Mouse (Mus musculus) embryo, embryonic 11 days (tissue): ENCODE measurements at regions not wholly inside any gene's neighbourhood (a gene's known extent, or its start where the extent isn't known, plus 50 kb on each side); places are given as distances from the start of the nearest gene placed in this dataset.

Source experiments
- DNase-seq: peaks from one replicate; pipeline ENCODE4 v3.0.0-alpha.2; 2015

DNA sequence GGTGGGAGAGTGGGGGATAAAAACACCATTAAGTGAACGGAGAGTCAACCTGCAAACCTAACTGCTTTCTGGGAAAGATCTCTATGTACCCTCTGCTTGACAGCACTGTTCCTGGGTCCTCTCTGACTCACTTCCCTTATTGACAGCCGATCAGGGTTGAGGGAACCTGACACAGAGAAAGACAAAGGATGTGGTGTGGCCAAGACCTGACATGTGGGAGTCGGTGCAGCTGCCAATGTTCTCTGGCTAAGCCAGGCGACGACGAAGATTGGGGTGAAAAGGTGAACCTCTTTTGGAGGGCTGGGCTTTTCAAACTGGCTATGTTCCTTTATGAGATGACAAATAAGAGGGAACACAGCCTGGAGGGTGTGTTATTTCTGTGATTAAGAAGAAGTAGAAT lies 318.6 kb upstream of the Usp25 start:
- DNase-seq = peak; percentile 14

DNA sequence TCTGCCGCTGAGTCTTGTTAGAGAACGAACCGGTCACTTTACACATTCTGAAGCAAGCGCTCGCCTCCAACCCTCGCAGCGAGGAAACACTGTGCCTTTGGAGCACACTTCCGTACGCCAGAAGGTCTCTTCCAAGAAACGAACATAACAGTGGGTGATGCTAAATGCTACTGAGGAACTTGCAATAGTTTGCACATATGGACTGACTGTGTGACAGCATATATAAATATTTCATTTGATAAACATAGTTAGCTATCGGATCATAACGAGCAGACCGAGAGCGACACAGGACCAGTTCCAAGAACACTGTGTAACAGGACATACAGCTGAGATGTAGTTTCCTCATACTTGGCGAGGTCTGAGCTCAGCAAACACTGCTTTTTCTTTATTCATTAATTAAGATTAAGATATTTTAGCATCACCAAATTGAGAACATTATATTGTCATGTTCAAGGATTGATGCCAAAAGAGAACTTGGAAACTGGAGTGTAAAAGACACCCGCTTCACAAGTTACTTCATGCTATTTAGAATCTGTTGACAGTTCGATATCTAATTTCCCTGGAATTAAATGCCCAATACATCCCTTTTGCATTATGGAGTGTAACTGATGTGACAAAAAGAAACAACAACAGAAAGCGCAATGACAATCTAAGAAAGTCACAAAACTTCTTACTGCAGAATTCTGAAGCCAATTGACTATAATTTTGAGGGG lies 314.3 kb upstream of the Nrip1 start:
- DNase-seq = no peak

DNA sequence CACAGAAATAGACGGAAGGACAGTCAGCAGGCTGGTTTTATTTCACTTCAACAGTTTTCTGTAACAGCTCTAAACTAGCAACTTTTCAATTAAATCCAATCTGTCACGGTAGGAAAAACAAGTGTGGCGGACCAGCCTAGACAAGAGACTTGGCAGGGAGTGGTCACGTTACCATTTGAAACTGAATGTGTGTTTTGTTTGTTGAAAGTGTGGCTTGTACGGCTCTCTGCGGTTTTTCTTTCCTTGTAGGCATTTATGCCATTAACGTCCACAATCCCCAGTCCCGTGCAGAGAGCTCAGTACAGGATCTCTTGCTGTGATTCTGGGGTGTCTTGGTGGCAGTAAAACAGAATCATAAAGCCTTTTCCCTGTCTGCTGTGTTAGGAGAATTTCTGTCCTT lies 311.9 kb upstream of the Nrip1 start:
- peak; percentile 21 for DNase-seq

DNA sequence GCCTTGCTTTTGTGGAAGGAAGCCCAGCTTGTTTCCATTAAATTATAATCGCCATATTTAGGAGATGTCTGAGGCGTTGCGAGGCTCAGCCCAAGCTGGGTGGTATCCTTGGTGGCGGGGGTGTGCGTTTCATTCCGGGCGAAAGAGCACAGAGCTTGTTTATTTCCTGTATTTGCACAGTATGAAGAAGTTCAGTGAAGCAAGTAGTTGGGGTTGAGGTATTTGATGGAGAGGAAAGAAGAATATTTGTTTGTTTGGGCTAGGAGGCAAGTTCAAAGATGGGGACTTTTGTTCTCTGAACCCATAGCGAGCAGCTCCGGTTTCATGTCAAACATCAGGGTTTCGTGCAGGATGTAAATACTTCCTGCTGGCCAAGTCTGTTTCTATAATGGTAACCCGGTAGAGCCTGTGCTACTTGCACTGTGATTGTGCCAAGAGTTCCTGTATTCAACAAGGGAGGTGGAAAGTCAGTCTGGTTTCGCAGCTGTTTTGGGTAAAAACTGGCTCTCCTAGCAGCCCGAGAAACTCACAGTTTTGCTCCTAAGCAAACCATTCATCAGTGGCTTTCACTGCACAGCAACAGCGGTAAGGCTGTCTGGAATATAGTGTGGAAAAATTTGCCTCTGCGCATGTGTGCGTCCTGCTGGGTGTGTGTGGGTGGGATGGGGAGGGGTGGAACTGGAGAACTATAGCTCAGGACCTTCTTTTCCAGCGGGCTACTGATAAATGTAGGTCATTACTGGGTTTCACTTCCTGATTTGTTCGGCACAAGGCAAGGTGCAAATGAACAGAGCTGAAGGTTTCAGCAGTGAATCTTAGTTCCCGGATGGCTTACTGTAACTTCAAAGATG lies 306.7 kb upstream of the Nrip1 start:
- DNase-seq = peak; percentile 45

DNA sequence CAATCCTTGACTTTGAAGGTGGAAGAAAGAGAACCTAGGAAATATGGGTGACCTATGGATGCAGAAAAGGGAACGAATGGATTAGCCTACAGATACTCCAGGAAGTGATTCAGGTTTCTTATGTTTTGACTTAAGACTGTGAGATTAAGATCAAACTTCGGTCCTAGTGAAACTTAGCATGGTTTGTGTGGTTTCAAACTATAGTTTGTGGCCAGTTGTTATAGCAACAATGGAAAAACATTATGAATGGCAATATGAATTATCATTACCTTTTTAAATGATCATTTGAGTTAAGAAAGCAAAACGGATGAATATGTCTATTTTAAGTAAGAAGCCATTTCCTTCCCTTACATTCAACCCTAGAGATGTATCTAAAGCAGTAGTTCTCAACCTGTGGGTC lies 305.3 kb upstream of the Nrip1 start:
- DNase-seq = no peak

DNA sequence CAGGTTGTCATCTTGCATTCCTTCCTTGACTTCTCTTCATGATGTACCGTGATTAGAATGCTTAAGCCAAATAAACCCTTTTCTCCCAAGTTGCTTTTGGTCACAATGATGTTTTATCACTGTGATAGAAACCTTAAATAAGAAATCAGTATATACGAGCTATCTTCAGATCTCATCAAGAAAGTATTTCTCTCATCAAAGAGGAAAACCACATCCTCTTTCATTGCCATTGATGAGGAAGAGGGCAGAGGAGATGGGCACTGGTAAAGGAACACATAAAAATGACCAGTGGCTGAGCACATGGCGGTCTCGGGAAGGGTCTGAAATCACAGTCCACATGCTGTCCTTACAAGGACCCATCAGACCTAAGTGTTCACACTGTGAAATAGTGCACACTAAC lies 296.2 kb upstream of the Nrip1 start:
- no peak for DNase-seq

DNA sequence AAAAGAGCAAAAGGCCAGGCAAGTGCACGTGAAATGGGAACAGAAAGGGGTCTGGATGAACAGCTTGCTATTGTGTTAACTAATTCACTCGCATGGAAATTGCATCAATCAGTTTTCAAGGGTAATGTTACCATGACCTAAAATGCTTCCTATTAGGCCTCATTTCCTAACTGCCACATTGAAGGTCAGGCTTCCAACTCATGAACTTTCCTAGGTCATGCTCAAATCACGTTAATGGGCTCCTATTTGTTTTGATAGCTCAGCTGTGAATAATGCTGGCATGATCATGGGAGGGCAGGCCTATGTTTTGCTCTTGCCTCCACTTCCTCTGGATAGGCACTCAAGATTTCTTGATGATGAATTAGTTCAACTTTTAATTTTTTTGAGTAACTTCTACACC lies 293.4 kb upstream of the Nrip1 start:
- no peak for DNase-seq

DNA sequence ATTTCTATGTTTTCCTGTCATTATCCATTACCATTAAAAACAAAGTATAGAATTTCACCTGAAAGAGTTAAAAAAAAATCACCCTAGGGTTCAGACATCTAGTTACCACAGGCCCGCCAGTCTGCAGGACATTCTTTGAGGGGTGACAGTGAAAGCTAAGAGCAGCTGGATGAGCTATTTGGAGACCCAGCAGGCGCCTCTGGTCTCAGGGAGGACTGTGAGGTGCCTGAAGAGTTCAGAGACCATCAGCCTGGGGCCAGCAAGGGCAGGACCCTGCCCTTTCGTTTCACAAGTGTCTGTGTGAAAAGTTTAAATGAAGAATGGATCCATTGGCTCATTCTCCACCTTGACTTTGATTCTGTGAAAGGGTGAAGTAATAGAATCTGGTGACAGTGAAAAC lies 281.5 kb upstream of the Nrip1 start:
- peak; percentile 25 for DNase-seq

DNA sequence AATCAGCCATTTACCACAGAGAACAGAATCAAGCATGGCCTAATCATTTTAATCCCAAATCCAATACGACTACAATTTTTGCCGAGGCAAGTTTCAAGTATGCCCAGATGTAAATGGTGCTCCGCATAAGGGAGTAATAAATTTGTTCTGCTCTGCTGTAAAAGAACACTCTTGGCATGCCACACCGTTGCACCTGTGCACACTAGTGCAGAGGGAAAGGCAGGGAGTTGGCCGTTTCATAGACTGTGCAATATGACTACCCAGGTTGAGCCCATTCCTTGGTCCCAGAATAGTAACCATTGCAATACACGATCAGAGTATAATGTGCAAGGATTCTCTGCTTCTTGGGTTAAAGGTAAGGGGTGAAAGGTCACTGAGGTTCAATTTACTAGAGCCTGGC lies 270.7 kb upstream of the Nrip1 start:
- DNase-seq = no peak

DNA sequence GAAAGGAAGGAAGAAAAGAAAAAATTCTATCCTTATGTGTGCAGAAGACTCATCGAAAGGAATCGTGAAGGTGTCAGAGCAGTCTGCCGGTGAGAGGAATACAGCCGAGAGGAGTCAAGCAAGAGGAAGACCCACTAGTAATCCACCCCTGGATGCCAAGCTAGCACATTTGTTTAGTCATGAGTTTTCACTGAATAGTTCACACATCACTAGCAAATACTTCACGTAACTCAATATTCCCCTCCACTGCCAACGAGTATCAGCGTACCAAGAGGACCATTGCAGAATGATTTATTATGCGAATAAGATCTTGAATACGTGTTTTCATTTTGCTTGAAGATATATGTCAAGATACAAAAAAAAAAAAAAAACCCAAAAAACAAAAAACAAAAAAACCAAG lies 270.2 kb upstream of the Nrip1 start:
- no peak for DNase-seq

DNA sequence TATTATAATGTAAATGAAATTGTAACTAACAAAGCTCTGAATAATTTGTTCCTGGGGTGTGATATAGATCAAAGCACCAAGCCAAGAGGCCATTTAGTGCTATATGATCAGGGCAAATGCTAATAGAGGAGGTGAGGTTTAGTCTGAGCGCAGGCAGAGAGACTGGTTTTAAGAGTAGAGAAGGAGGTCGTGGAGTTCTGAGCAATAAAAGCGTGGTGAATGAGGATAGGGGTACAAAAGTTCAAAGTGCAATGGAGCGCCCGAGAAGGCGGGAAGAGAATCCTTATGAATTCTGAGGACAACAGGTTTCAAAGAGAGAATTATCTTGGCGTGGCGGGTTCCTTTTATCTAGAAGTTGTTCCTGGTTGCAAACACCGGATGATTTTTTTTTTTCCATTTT lies 261.5 kb upstream of the Nrip1 start:
- no peak for DNase-seq

DNA sequence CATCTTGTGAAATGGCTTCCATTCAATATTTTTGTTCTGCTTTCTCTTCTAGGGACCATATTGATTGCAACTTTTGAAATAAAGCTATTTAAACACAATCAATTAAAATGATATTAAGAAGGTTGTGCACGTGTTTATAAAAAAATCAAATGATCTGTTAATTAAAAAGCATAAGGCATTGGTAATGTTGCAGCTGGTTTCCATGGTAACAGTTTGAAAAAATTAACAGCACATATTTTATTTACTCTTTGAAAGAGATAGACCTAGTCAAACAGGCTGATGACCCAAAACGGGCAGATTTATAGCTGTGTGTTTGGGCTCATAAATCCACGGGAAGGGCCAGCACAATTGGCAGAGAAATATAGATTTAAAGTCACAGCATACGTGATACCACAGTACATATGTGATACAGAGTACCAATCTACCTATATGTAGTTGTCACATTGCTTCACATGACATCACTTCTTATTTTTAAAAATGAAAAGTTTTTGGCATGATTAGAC lies 260.6 kb upstream of the Nrip1 start:
- no peak for DNase-seq

DNA sequence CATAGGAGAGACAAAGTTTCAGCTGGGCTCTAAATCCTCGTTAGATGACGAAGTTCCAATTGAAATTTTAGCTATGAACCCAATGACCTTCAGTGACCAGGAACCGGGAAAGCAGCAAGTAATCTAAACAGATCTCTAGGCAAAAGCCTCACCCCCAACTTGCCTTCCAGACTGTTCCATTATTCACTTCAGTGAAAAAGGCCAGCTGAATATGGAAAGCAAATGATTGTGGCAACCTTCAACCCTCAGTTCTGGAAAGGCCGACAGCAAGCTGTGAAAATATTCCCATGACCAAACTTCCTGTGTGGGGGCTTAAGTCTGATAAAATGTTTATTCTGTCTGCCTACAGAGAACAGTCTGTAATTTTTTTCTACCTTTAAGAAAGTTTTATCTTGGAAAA lies 252.5 kb upstream of the Nrip1 start:
- DNase-seq = peak; percentile 38

DNA sequence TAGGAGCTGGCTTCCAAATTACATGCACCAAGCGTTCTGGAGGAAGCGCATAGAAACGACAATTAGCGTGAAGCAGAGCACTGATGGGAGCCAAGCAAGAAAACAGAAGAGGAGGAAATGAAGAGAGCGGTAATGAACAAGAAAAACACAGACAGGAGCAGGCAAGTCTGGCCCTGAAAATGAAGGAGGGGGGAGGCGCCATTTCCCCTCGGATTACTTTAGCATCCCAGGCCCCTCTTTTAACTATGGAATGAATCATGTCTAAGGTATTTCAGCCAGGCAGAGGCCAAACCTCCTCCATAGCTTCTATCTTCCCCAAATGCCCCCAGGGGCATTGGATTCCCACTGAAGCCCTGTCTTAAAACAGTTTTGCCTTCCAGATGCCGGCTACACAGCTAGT lies 248.1 kb upstream of the Nrip1 start:
- DNase-seq = peak; percentile 59

DNA sequence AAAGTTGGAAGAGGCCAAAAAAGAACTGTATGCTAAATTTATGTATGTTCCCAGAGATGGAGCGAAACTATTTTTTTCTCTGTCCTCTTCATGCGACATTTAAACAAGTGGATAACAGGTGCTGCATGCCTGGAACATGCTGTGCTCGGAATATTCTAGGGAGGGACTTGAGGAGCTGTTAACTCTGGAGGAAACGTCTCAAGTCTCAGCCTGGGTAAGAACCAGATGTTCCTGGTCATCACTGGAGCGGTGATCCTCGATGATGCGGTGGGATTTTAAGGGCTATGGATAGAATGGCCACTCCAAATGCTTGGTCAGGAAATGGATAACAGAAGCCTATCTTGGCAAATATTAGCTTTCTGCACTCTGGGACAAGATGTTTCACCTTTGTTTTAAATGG lies 244.7 kb upstream of the Nrip1 start:
- DNase-seq = no peak

DNA sequence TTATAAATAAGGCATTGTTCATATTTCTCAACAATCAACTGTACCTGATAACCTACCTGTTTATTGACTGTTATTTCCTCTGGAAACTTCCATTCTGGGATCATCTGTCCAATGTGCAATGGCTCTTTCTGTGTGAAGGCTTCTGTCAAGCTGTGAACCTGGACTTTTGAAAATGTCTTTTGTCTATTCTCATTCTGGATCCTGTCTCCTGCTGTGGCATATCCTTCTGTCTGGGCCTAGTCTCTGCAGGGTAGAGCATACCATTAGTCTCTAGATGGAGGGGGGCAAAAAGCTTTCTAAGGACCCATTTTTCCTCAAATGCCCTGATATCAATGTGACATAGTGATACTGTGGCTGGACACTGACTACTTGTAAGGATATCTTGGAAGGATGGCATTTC lies 237.4 kb upstream of the Nrip1 start:
- DNase-seq = no peak

DNA sequence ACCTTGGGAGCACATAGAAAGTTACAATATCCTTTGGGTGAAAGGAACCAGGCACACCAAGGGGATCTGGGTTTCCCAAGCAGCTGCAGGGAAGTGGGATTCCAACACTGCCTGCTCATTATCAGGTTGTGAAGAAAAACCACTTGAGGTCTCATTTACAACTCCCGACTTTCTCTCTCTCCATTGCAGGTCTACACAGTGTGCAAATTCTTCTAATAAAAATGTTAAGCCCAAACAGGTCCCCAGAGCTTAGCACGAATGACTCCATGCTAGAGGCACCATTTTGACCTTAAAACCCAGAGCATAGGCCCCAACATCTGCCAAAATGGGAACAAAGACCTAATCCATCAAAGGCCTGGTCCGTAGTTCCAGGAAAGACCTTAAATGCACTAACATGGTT lies 231.3 kb upstream of the Nrip1 start:
- no peak for DNase-seq

DNA sequence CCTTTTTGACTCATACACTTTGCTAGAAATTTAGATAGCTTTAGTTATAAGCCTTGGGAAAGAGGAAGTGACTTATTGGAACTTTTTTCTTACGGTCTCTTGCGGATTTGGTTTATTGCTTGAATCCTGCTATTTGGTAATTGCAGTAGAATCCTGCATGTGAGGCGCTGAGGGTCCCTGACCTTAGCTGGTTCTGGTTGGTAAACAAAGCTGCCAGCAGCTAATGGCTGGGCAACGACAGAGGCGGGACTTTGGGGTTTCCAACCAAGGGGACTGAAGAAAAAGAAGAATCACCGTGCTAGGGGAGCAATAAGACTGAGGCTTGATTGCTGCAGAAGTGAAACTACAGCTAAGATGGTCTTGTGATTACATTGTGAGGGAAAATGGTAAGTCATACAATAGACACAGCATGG lies 230.2 kb upstream of the Nrip1 start:
- no peak for DNase-seq

DNA sequence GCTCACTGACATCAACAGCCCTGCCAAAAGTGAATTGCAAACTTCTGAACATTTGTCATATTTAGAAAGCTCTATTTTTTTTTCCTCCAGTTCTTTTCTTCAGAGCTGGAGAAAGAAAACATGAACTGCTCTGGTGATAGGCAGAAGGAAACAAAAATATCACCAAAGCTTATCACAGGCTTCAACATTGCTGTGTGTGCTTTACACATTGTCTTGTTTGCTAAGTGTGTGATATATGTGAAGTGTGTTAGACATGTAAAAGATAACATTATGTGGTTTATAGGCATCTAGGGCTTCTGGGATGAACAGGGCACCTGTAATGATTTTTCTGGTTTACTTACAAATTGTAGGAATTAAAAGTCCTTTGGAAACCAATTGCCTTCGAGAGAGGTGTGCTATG lies 229.8 kb upstream of the Nrip1 start:
- no peak for DNase-seq

DNA sequence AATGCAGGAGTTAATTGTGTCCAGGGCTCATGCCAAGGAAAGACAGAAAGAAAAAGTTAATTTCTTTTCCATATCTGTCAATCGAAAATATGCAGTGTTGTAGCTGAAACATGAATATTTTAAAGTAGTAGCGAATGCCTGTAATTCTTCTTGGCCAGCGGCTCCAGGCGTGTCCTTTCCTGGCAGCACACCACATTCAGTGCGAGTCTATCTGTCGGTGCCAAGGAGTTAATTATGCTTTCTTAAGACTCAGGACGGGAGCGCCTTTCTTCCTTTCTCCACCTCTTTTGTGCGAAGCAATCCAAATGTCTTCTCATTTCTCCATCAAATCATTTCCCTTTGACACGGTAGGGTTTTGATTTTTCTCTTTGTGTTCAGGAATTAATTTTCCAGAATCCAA lies 226.5 kb upstream of the Nrip1 start:
- no peak for DNase-seq

DNA sequence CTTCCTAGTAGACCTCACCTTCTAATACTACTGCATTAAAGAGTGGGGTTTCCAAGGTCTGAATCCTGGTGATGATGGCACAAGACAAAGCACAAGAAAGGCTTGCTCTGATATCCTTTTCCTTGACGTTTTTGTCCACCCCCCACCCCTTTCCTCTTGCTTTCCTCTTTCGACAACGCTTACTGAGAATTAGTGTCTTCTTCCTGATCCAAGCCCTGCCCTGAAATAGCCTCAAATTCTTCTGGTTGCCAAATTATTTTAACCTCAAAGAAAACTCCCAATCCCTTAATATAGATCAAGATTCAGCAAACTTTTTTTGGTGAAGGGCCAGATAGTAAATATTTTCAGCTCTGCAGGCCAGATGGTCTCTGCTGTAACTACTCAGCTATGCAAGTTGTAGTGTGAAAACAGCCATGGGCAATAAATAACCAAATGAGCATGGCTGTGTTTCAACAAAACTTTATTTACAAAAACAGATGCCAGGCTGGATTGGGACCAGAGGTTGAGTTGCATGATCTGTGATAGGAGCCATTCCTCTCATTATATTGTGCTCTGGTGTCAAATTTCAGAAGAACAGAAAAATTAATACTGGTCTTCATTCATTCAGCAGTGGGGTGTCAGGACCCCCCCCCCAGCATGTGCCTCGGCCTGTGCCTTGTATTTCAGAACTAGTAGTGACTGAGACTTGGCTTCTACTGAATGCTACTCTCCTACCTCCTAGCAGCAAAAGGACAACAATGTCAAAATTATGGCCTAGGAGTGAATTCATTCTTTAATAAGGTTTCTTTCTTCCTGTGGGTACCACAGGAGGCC lies 218.5 kb upstream of the Nrip1 start:
- DNase-seq = no peak

DNA sequence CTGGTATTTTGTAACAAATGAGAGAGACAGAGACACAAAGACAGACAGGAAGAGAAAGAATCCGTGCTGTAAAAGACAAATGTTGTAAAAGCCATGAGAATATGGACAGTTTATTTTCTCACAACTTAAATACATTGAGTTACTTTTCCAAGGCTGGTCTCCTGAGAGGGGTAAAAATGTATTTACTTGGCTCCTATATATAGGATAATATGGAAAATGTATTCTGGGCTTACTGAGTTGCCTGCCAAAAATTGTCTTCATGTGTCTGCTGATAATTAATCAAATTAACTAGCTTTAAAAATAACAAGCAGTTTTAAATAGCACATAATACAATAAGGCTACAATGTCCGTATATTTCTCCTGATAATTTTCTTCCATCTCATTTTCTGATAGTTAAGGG lies 216.2 kb upstream of the Nrip1 start:
- DNase-seq = no peak

DNA sequence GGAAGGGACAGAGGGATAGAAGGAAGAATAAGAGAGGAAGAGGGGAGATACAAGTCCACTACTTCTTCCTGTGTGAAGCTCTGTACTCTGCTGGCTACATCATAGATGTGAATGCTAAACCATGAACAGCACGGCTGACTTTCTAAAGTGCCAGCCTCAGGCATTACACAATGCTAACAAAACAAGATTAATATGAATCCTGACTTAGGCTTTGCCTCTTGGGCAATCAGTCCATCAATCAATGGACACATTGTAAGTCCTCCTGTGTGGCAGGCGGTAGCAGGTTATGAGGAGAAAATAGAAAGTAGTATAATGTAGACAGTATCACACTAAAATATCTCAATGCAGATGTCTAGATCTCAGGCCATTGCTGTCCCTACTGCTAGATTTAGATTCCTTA lies 203.6 kb upstream of the Nrip1 start:
- DNase-seq = no peak

DNA sequence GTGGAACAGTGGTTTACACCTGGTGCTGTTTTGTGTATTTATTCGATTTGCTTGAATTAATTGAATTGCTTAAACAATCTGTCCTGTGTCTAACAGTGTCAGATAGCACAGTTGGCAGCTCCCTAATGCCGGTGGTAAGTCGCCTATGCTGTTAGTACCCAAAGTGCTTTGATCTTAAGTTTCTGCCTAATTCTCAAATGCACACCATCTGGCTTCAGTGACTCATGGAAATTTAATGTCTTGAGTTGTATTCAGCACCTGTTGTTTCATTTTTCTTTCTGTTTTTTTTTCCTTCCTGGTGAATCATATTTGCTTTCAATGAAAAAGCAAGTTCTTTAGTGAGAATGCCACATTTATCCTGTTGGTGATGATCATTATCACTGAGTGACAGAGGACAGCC lies 201.7 kb upstream of the Nrip1 start:
- no peak for DNase-seq
